Mouse (Mus musculus) left cerebral cortex, postnatal 25 days (tissue): Measurements from ENCODE around the gene Olfr58. TPM values are rescaled to one million over a fixed set of nuclear protein-coding genes. Genes with fewer than 3 reads are reported as not detected.
"Not testable (repeated sequence)": the region's sequence is repeated elsewhere in the genome, so short reads cannot be mapped to it uniquely, and the experiment has no call there.

Experiments used
- DNase-seq, 2 experiments: peaks; one replicate each; pipeline ENCODE4 v3.0.0; 2022; ENCODE audit warnings: low spot score in 2 of 2, mixed read lengths in 1 of 2
- intact Hi-C: fragments of 180-260 bp; cut with DNase I; formaldehyde crosslinking; loops from one replicate; pipeline ENCODE4 v1.15.1; 2025
- total RNA-seq, 2 experiments: library from RNA; stranded (reverse); gene quantifications; 2 replicates each; pipeline ENCODE4 v1.2.3; 2021

Olfr58 gene
- total RNA-seq: not detected

DNA sequence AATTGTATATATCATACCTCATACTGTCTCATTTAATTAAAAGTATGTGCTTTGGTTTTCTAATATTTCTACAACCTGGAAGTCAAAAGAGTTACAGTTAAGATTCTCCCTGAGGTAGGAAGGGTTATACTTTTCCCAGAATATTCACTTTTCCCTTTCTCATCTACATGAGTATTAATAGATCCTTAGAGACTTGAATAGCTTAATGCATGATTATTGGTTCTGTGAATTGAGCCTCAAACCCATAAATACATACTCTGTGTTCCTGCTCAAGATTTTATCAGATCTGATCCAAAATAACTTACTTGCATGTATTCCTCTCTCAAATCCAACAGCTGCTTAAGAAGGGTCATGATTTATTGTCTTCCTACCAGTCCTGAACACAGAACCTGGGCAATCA is at the start of gene Olfr58:
Gene Olfr58, plus strand, starts transcription at position 301 of the 400 bp plus-strand sequence.
- intact Hi-C loops: no loop called here
- no peak for DNase-seq

DNA sequence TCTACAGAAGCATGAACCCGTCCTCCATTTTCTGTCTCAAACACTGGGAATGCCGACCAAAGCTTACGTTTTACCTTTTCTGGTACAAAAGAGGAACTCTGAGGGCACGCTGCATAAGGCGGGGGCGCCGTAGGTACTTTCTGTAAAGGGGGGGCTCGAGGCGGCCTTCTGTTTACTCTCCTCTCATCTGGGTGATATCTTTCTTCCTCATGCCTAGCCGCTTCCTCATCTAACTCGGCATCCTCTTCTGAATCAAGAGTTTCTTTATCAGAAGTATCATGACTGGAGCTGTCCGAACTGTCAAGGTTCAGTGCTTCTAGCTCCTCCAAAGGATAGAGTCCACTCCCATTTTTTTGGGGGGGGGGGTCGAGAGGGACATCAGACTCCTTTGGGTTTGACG is 10.9 kb upstream of the Olfr58 start:
- intact Hi-C loops: no loop called here
- DNase-seq: no peak

GRCm38 (mm10) chr9:19769701-19770100 is 10.4 kb upstream of the Olfr58 start:
- intact Hi-C loops: no loop called here
- no peak for DNase-seq

DNA sequence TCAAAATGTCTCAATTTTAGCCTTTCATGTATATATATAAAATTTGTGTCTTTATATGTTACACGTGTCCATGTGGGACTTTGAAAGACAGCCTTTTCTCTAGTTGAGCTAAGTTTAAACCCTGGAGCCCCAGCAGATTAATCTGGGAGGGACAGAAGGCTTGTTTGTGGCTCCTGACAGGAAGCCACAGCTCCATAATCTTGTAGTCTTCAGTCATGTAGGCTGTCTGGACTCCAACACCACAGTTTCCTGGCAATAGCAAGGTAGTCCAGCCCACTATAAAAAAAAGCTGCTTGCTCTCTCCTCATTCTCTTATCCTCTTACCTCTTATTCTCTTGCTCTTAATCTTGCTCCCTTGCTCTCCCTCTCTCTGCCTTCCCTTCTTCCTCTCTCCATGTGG is 22.9 kb downstream of the Olfr58 start:
- intact Hi-C loops: no loop called here
- DNase-seq: no peak

DNA sequence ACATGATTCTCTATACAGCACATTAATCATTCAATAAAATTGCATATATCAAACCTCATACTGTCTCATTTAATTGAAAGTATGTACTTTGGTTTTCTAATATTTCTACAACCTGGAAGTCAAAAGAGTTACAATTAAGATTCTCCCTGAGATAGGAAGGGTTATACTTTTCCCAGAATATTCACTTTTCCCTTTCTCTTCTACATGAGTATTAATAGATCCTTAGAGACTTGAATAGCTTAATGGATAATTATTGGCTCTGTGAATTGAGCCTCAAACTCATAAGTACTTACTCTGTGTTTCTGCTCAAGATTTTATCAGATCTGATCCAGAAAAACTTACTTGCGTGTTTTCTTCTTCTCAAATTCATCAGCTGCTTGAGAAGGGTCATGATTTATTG is 24.5 kb downstream of the Olfr58 start, which contains the start of gene Olfr859:
Gene Olfr859, plus strand, starts transcription at position 301 of the 400 bp plus-strand sequence.
- DNase-seq, intact Hi-C loops: not testable (repeated sequence)

Other genes with a start within 250 kb of the Olfr58 start
- gene Olfr853, start 239.2 kb upstream of the Olfr58 start, total RNA-seq: not detected
- gene Olfr854, start 212.9 kb upstream of the Olfr58 start, total RNA-seq: not detected
- not detected for gene Olfr855, start 197.7 kb upstream of the Olfr58 start, total RNA-seq
- 10 to 100 TPM; 19.8 to 22.3 TPM for gene Zfp317, start 158.2 kb upstream of the Olfr58 start, total RNA-seq
- gene Olfr857, start 70.8 kb upstream of the Olfr58 start, total RNA-seq: not detected
- not detected for gene Olfr859, start 24.6 kb downstream of the Olfr58 start, total RNA-seq
- not detected for gene Olfr860, start 69.5 kb downstream of the Olfr58 start, total RNA-seq
- not detected for gene Olfr862, start 107.7 kb downstream of the Olfr58 start, total RNA-seq
- gene Olfr77, start 136.6 kb downstream of the Olfr58 start, total RNA-seq: not detected
- gene Olfr866, start 247.8 kb downstream of the Olfr58 start, total RNA-seq: not detected